Comparison of ENCODE assay signal across 20 mouse cellular contexts in genomic region chr10:42901361-42901760, GRCm38 (mm10). TPM values are rescaled to one million over a fixed set of nuclear protein-coding genes. Genes with fewer than 3 reads are reported as not detected.
A peak's percentile ranks its signal among the peaks of the same experiment; 100 is the strongest.
DNase-seq lines count a peak whose midpoint lies in the region; ATAC-seq lines count a peak whose summit lies in the region.
"Had no signal": no experiment of that assay in that cellular context is flagged by ENCODE, and none has a peak within 500 bp of the region (broad histone marks: within the 10 kb centered on the region; RNA-seq: fewer than 3 reads in every experiment).

No protein-coding gene starts in this region.

- ATAC-seq in inflammation-experienced regulatory T-cells, adult 6 months, result peak; percentile 34
- ATAC-seq in megakaryocyte-erythroid progenitor cell, adult 5-6 weeks (replicated peaks; ENCODE audit: low FRiP score, low TSS enrichment, poor library complexity, severe bottlenecking), result no peak
- ATAC-seq: hindbrain, postnatal 0 days; midbrain, embryonic 15.5 days had no signal

- DNase-seq in spleen, adult 12 weeks (ENCODE audit: low spot score), result peak; percentile 22
- DNase-seq in spleen, postnatal 14 days (ENCODE audit: low spot score in 2 of 2), result no peak
- DNase-seq in A20 (ENCODE audit: low read depth, low spot score), result peak; percentile 44
- DNase-seq in CD4-positive, CD25-positive, alpha-beta regulatory T cell, adult 2 months (ENCODE audit: low read depth, low spot score), result peak; percentile 50
- DNase-seq in frontal cortex, postnatal 36 days (ENCODE audit: low spot score in 2 of 2), result no peak
- DNase-seq in left cerebral cortex, adult 9 months (ENCODE audit: low spot score in 2 of 2), result no peak
- DNase-seq: adrenal gland, adult 2 months; cerebellum, adult 18-20 months; cerebellum, postnatal 14 days; heart, postnatal 10 days; kidney, postnatal 36 days; liver, embryonic 13.5 days; lung, adult 2 months; lung, postnatal 36 days; right cerebral cortex, adult 18-20 months; right cerebral cortex, postnatal 4 days had no signal

RNA-seq across cellular contexts. Expression of gene Scml4, which starts 41.2 kb away (rescaled TPM):
- 10 to 100 TPM; 14.0 to 48.5 (median 47.5) TPM for polyA plus RNA-seq in inflammation-experienced regulatory T-cells, adult 6 months (2017; shearing (Covaris generic))
- total RNA-seq in megakaryocyte-erythroid progenitor cell, adult 5-6 weeks (2014; fragmentation: Nextera tagmentation), result 1.5 and 7.1 TPM in 2 replicates
- total RNA-seq in megakaryocyte-erythroid progenitor cell, adult 5-6 weeks (2017), result 0.99 and 2.4 TPM in 2 replicates

Comparison
In these comparisons a context has a peak if more than half of its experiments do, and no peak if none do; other contexts are left out.
1. DNase-seq: peak in spleen, adult 12 weeks (single experiment), A20 (single experiment) and CD4-positive, CD25-positive, alpha-beta regulatory T cell, adult 2 months (single experiment); none in spleen, postnatal 14 days (0 of 2), frontal cortex, postnatal 36 days (0 of 2) and left cerebral cortex, adult 9 months (0 of 2).